Mouse (Mus musculus): ENCODE measurements around the gene Pgm5. TPM values are rescaled to one million over a fixed set of nuclear protein-coding genes. Genes with fewer than 3 reads are reported as not detected.

The Pgm5 gene
- polyA plus RNA-seq, 1 experiment from 2014 or later, result 6.5 TPM

DNA sequence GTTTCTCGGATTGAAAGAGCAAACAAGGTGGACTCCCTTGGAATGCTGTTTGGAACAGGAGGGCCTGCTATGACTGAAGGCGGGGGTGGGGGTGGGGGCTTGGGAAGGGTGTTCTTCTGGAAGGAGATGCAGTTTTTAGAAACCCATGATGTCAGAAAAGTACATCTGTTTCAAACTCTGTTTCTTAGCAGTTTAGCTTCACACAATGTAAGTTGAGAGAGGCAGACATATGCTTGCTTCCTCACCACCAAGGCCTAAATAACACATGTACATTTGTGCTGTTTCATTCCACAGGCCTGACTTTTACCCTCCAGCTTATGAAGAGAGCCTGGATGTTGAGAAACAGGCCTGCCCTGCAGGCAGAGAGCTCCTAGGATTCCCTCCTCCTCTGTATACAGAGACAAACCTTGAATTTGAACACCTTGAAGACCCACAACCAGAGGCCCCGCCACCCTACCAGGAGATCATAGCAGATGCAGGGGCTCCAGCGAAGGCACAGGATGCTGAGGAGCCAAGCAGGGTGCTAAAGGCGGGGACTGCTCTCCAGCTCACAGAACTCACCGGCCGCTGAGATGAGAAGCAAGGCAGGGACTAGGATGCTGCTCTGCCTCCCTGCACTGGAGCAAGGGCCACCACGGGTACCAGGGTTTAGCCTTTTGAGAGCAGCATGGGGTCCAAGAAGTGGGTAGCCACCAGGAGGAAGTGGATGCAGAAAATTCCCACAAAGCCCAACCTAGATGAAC is 184.2 kb downstream of the Pgm5 start:
- H3K9me3 ChIP-seq (replicated peaks), result no peaks in the 10 kb centered on the region
- H3K4me1 ChIP-seq, result no peaks in the 10 kb centered on the region
- ATAC-seq (ENCODE audit: insufficient number of reproducible peaks, low FRiP score, low TSS enrichment, low read depth), result no peak
- H3K27ac ChIP-seq (replicated peaks), result no peak overlapping the region; the same call in 1 of the 2 replicates
- H3K4me3 ChIP-seq (replicated peaks), result no peak overlapping the region
- no peak overlapping the region for H3K9ac ChIP-seq
- no peak overlapping the region for H3K4me2 ChIP-seq (replicated peaks)
- no peaks in the 10 kb centered on the region for H3K36me3 ChIP-seq
- 66% methylated on average over 8 of the region's 8 CpGs for WGBS
- no peaks in the 10 kb centered on the region for H3K27me3 ChIP-seq

GRCm38 (mm10) chr19:24676429-24676828 is 185.2 kb downstream of the Pgm5 start:
- Histone ChIP-seq H3K27me3 (no peaks in the 10 kb centered on the region), H3K9ac (no peak overlapping the region), H3K9me3 (replicated peaks) (no peaks in the 10 kb centered on the region), H3K36me3 (no peaks in the 10 kb centered on the region), H3K4me3 (replicated peaks) (no peak overlapping the region), H3K27ac (replicated peaks) (no peak overlapping the region), H3K4me2 (replicated peaks) (no peak overlapping the region), H3K4me1 (no peaks in the 10 kb centered on the region)
- WGBS, result 84% methylated on average over 7 of the region's 7 CpGs
- no peak for ATAC-seq (ENCODE audit: insufficient number of reproducible peaks, low FRiP score, low TSS enrichment, low read depth)

- Histone ChIP-seq H3K9ac (no peak within 1 kb of the TSS), H3K4me1 (no peaks in the 10 kb centered on the region), H3K36me3 (no peaks in the 10 kb centered on the region), H3K4me3 (replicated peaks) (no peak within 1 kb of the TSS), H3K27me3 (no peaks in the 10 kb centered on the region), H3K9me3 (replicated peaks) (no peaks in the 10 kb centered on the region), H3K27ac (replicated peaks) (no peak within 1 kb of the TSS), H3K4me2 (replicated peaks) (no peak within 1 kb of the TSS)
- no peak for ATAC-seq (ENCODE audit: insufficient number of reproducible peaks, low FRiP score, low TSS enrichment, low read depth)
- 58% methylated on average over 4 of the region's 4 CpGs for WGBS
Measured at GRCm38 (mm10) chr19:24673762-24674161, 187.9 kb downstream of the Pgm5 start, which contains the start of gene Tmem252. Gene Tmem252, plus strand, starts transcription at chr19:24674008.

- Histone ChIP-seq H3K4me2 (replicated peaks) (no peak overlapping the region), H3K9ac (no peak overlapping the region), H3K36me3 (no peaks in the 10 kb centered on the region), H3K27ac (replicated peaks) (no peak overlapping the region), H3K9me3 (replicated peaks) (no peaks in the 10 kb centered on the region), H3K4me3 (replicated peaks) (no peak overlapping the region), H3K4me1 (no peaks in the 10 kb centered on the region), H3K27me3 (no peaks in the 10 kb centered on the region)
- WGBS, result 81% methylated on average over 10 of the region's 10 CpGs
- no peak for ATAC-seq (ENCODE audit: insufficient number of reproducible peaks, low FRiP score, low TSS enrichment, low read depth)
Measured at GRCm38 (mm10) chr19:24673331-24673730, 188.3 kb downstream of the Pgm5 start.

- WGBS, result 63% methylated on average over 10 of the region's 10 CpGs
- ATAC-seq (ENCODE audit: insufficient number of reproducible peaks, low FRiP score, low TSS enrichment, low read depth), result no peak
- Histone ChIP-seq H3K36me3 (no peaks in the 10 kb centered on the region), H3K9me3 (replicated peaks) (no peaks in the 10 kb centered on the region), H3K4me1 (no peaks in the 10 kb centered on the region), H3K4me2 (replicated peaks) (no peak overlapping the region), H3K9ac (no peak overlapping the region), H3K4me3 (replicated peaks) (no peak overlapping the region), H3K27ac (replicated peaks) (no peak overlapping the region), H3K27me3 (no peaks in the 10 kb centered on the region)
Measured at GRCm38 (mm10) chr19:24672366-24672960, 189.2 kb downstream of the Pgm5 start.

DNA sequence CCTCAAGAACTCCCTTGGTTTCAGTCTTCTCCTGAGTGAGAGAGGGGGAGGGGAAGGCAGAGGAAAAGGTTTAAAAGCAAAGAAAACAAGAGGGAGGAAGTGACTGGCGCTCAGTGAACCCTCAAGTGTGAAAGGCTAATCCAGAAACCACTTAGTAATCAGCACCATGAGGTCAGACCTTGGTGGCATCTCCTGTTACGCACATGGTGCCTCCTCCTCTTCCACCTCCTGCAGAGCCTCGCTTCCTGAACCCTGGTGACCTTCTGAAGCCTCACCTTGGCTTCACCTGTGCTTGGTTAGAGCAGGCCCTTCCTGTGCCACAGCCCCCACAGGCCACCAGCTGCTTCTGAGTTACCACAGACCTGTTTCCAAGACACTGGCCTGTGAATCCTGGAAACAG is 190.1 kb downstream of the Pgm5 start:
- Histone ChIP-seq H3K4me2 (replicated peaks) (no peak overlapping the region), H3K9me3 (replicated peaks) (no peaks in the 10 kb centered on the region), H3K27ac (replicated peaks) (no peak overlapping the region), H3K4me3 (replicated peaks) (no peak overlapping the region), H3K9ac (no peak overlapping the region), H3K27me3 (no peaks in the 10 kb centered on the region), H3K36me3 (no peaks in the 10 kb centered on the region), H3K4me1 (no peaks in the 10 kb centered on the region)
- WGBS, result 53% methylated on average over 3 of the region's 3 CpGs
- ATAC-seq (ENCODE audit: insufficient number of reproducible peaks, low FRiP score, low TSS enrichment, low read depth), result no peak

DNA sequence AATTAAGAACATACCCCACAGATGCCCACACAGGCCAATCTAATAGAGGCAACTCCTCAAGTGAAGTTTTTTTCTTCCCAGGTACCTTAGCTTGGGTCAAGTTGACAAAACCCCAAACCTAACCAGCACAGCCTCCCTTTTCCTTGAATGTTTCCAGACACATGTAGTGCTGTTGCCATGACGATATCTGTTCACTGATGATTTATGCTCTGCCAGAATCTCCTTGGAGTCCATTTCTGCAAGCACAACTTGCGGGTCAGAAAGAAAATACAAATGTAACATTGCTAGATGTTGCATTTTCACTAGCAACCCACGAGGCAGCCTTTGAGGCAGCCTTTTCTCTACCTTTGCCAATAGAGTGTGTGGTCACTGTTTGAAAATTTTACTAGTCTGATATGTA is 194.1 kb downstream of the Pgm5 start:
- Histone ChIP-seq H3K4me2 (replicated peaks) (no peak overlapping the region), H3K36me3 (no peaks in the 10 kb centered on the region), H3K27ac (replicated peaks) (no peak overlapping the region), H3K9me3 (replicated peaks) (no peaks in the 10 kb centered on the region), H3K9ac (no peak overlapping the region), H3K4me1 (no peaks in the 10 kb centered on the region), H3K4me3 (replicated peaks) (no peak overlapping the region), H3K27me3 (no peaks in the 10 kb centered on the region)
- ATAC-seq (ENCODE audit: insufficient number of reproducible peaks, low FRiP score, low TSS enrichment, low read depth), result no peak
- 83% methylated on average over 3 of the region's 3 CpGs for WGBS

DNA sequence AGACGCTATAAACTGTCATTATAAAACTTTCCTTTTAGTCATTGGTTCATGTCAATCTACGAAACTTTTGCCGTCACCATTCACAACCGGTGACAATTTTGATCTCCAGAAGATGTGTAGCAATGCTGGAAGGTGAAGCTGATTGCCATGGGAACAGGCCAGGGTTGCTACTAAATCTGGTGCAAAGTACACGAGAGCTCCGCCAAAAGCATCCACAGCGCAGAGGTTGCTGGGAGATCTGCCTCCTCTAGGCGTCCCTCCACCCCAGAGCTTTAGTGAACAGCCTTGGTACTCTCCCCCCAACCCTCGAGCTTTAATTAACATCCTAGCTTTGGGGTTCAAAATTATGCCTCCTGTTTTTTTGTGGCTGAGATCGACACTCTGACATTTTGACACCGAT is 195.9 kb downstream of the Pgm5 start:
- WGBS, result 71% methylated on average over 11 of the region's 11 CpGs
- no peaks in the 10 kb centered on the region for H3K27me3 ChIP-seq
- no peak overlapping the region for H3K4me2 ChIP-seq (replicated peaks)
- H3K27ac ChIP-seq (replicated peaks), result no peak overlapping the region
- H3K36me3 ChIP-seq, result no peaks in the 10 kb centered on the region
- H3K4me3 ChIP-seq (replicated peaks), result no peak overlapping the region
- H3K9ac ChIP-seq, result no peak overlapping the region
- no peaks in the 10 kb centered on the region for H3K4me1 ChIP-seq
- no peak for ATAC-seq (ENCODE audit: insufficient number of reproducible peaks, low FRiP score, low TSS enrichment, low read depth)
- H3K9me3 ChIP-seq (replicated peaks), result no peaks in the 10 kb centered on the region

DNA sequence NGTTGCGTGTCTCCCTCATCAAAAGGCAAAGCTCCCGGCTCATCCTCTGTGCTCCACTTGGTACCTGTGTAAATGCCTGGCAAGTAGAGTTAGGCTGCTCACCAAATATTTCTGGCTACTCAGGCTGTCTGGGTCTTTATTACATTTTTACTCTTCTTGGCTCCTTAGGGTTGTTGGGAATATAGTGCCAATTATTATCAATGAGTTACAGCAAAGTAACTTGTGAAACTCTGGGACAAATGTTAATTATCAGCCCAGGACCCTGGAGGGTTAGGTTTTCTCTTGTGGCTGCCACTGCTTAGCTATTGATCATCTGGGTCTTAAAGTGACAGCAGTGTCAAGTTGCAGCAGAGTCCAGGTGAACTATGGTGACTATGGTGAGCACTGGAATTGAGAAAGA is 199.3 kb downstream of the Pgm5 start:
- Histone ChIP-seq H3K4me1 (no peaks in the 10 kb centered on the region), H3K9ac (no peak overlapping the region), H3K4me2 (replicated peaks) (no peak overlapping the region), H3K9me3 (replicated peaks) (no peaks in the 10 kb centered on the region), H3K27me3 (no peaks in the 10 kb centered on the region), H3K4me3 (replicated peaks) (no peak overlapping the region), H3K36me3 (no peaks in the 10 kb centered on the region), H3K27ac (replicated peaks) (no peak overlapping the region)
- 96% methylated on average over 2 of the region's 2 CpGs for WGBS
- ATAC-seq (ENCODE audit: insufficient number of reproducible peaks, low FRiP score, low TSS enrichment, low read depth), result no peak

GRCm38 (mm10) chr19:24656981-24657380 is 204.7 kb downstream of the Pgm5 start:
- no peak overlapping the region for H3K4me3 ChIP-seq (replicated peaks)
- no peaks in the 10 kb centered on the region for H3K36me3 ChIP-seq
- H3K9me3 ChIP-seq (replicated peaks), result no peaks in the 10 kb centered on the region
- no peak overlapping the region for H3K4me2 ChIP-seq (replicated peaks)
- H3K4me1 ChIP-seq, result no peaks in the 10 kb centered on the region
- H3K9ac ChIP-seq, result no peak overlapping the region
- ATAC-seq (ENCODE audit: insufficient number of reproducible peaks, low FRiP score, low TSS enrichment, low read depth), result no peak
- H3K27ac ChIP-seq (replicated peaks), result no peak overlapping the region
- no peaks in the 10 kb centered on the region for H3K27me3 ChIP-seq
- 66% methylated on average over 3 of the region's 3 CpGs for WGBS

DNA sequence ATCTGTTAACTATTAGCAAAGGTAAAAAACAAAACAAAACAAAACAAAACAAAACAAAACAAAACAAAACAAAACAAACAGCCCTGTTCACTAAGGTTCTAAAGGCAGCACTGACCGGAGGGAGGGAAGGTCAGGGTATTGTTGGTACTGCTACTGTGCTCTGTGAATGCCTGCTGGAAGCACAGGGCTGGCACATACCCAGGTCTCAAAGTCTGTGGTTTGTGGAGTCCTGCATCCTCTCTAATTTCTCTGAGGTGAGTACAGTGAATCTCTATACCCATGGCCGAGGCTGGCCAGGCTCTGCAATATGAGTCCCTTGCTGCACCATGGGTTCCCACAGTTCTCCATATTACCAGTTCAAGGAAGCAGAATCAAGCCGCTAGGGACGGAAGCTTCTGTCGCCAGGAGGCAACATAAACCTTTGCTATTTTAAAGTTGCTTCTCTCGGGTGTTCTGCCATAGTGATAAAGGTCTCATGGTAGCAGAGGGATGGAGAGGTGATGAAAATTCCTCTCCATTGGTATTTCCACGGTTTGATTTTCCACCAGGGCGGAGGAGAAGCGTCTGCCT is 208.3 kb downstream of the Pgm5 start:
- no peak for ATAC-seq (ENCODE audit: insufficient number of reproducible peaks, low FRiP score, low TSS enrichment, low read depth)
- Histone ChIP-seq H3K9ac (no peak overlapping the region), H3K27ac (replicated peaks) (no peak overlapping the region), H3K27me3 (no peaks in the 10 kb centered on the region), H3K4me3 (replicated peaks) (no peak overlapping the region), H3K4me1 (no peaks in the 10 kb centered on the region), H3K4me2 (replicated peaks) (no peak overlapping the region), H3K9me3 (replicated peaks) (no peaks in the 10 kb centered on the region), H3K36me3 (no peaks in the 10 kb centered on the region)
- WGBS, result 62% methylated on average over 9 of the region's 9 CpGs
